Comparison of ENCODE assay signal across 8 mouse cellular contexts in genomic region chr9:39603999-39604453, GRCm38 (mm10). TPM values are rescaled to one million over a fixed set of nuclear protein-coding genes. Genes with fewer than 3 reads are reported as not detected.
DNase-seq lines count a peak whose midpoint lies in the region; ATAC-seq and TF ChIP-seq lines count a peak whose summit lies in the region.

Gene AW551984, minus strand, starts transcription at chr9:39604403.

- H3K9me3 ChIP-seq in forebrain, embryonic 15.5 days: no peaks in the 10 kb centered on the region
- H3K9me3 ChIP-seq in limb, embryonic 12.5 days: no peaks in the 10 kb centered on the region
- H3K9me3 ChIP-seq in neural tube, embryonic 15.5 days (replicated peaks): no peaks in the 10 kb centered on the region

- H3K27ac ChIP-seq in bone marrow macrophage, adult 2 months (ENCODE audit: insufficient read depth, low read depth, low read length): no peak within 1 kb of the TSS
- peak within 1 kb of the TSS; percentile 42 for H3K27ac ChIP-seq in forebrain, embryonic 15.5 days (replicated peaks)
- peak within 1 kb of the TSS; percentile 45; the same call in 1 of the 2 replicates for H3K27ac ChIP-seq in limb, embryonic 12.5 days
- peak within 1 kb of the TSS; percentile 83 for H3K27ac ChIP-seq in neural tube, embryonic 15.5 days (replicated peaks)

- WGBS in forebrain, embryonic 15.5 days: under 1% methylated on average over 8 of the region's 8 CpGs
- WGBS in limb, embryonic 12.5 days: 0% methylated on average over 8 of the region's 8 CpGs
- under 1% methylated on average over 8 of the region's 8 CpGs for WGBS in neural tube, embryonic 15.5 days

- TF ChIP-seq CTCF in bone marrow macrophage, adult 2 months (IDR thresholded peaks at IDR 0.05; ENCODE audit: low read depth, low read length): no peak

- H3K27me3 ChIP-seq in forebrain, embryonic 15.5 days: 0 out of 2 replicates have a peak, but pooled peaks cover 2% of the 10 kb centered on the region
- no peaks in the 10 kb centered on the region for H3K27me3 ChIP-seq in limb, embryonic 12.5 days
- no peaks in the 10 kb centered on the region for H3K27me3 ChIP-seq in neural tube, embryonic 15.5 days (replicated peaks)

- H3K36me3 ChIP-seq in forebrain, embryonic 15.5 days: no peaks in the 10 kb centered on the region
- H3K36me3 ChIP-seq in limb, embryonic 12.5 days: no peaks in the 10 kb centered on the region
- H3K36me3 ChIP-seq in neural tube, embryonic 15.5 days: peaks cover 6% of the 10 kb centered on the region

- TF ChIP-seq POLR2A in bone marrow macrophage, adult 2 months (IDR thresholded peaks at IDR 0.05; ENCODE audit: borderline replicate concordance, low read depth, low read length): no peak

- peak within 1 kb of the TSS; percentile 65 for H3K4me2 ChIP-seq in forebrain, embryonic 15.5 days (replicated peaks)
- H3K4me2 ChIP-seq in limb, embryonic 12.5 days: peak within 1 kb of the TSS; percentile 76
- H3K4me2 ChIP-seq in neural tube, embryonic 15.5 days: peak within 1 kb of the TSS; percentile 93

- peak within 1 kb of the TSS; percentile 36 for H3K9ac ChIP-seq in forebrain, embryonic 15.5 days (replicated peaks)
- H3K9ac ChIP-seq in limb, embryonic 12.5 days (replicated peaks): peak within 1 kb of the TSS; percentile 34; the same call in 1 of the 2 replicates
- H3K9ac ChIP-seq in neural tube, embryonic 15.5 days (replicated peaks): peak within 1 kb of the TSS; percentile 54

- H3K4me3 ChIP-seq in bone marrow macrophage, adult 2 months (ENCODE audit: insufficient read depth, low read length): peak within 1 kb of the TSS; percentile 46
- peak within 1 kb of the TSS; percentile 35 for H3K4me3 ChIP-seq in forebrain, embryonic 15.5 days
- H3K4me3 ChIP-seq in limb, embryonic 12.5 days (replicated peaks): peak within 1 kb of the TSS; percentile 42
- peak within 1 kb of the TSS; percentile 50 for H3K4me3 ChIP-seq in neural tube, embryonic 15.5 days (replicated peaks)

- peak; percentile 5 to 11 for DNase-seq in layer of hippocampus, adult 18-20 months (ENCODE audit: low spot score in 2 of 2)
- no peak for DNase-seq in layer of hippocampus, adult 9-11 months
- DNase-seq in thymus, postnatal 4 days: no peak
- DNase-seq in spleen, postnatal 4 days (ENCODE audit: low spot score in 2 of 2): no peak

- ATAC-seq in forebrain, embryonic 15.5 days (replicated peaks): peak; percentile 41; the same call in 1 of the 2 replicates
- ATAC-seq in limb, embryonic 12.5 days (ENCODE audit: insufficient number of reproducible peaks, insufficient read depth, low FRiP score, low TSS enrichment, low read depth): peak; percentile 89
- ATAC-seq in neural tube, embryonic 15.5 days (ENCODE audit: low FRiP score): peak; percentile 53

- peaks cover 8% of the 10 kb centered on the region for H3K4me1 ChIP-seq in bone marrow macrophage, adult 2 months (ENCODE audit: control insufficient read depth, insufficient read depth, low read length)
- H3K4me1 ChIP-seq in forebrain, embryonic 15.5 days: peaks cover 24% of the 10 kb centered on the region
- H3K4me1 ChIP-seq in limb, embryonic 12.5 days (replicated peaks): 0 out of 2 replicates have a peak, but pooled peaks cover 7% of the 10 kb centered on the region
- peaks cover 14% of the 10 kb centered on the region for H3K4me1 ChIP-seq in neural tube, embryonic 15.5 days

RNA-seq across cellular contexts. Expression of gene AW551984, which starts in this region (rescaled TPM):
- 1 to 10 TPM; 4.5 to 5.5 TPM for total RNA-seq in layer of hippocampus, adult 18-20 months (2021)
- not detected in 2 replicates for polyA plus RNA-seq in bone marrow macrophage, adult 2 months (2012; ENCODE audit: insufficient read depth, insufficient read length, missing spikeins)
- polyA plus RNA-seq in forebrain, embryonic 15.5 days (2015; fragmentation: Nextera tagmentation; extraction: Ambion mirVana): 38.8 and 53.5 TPM in 2 replicates
- 29.3 and 29.7 TPM in 2 replicates for polyA plus RNA-seq in limb, embryonic 12.5 days (2016; fragmentation: Nextera tagmentation; extraction: Ambion mirVana)
- 169 and 187 TPM in 2 replicates for polyA plus RNA-seq in neural tube, embryonic 15.5 days (2015; fragmentation: Nextera tagmentation; extraction: Ambion mirVana)

Comparison
In these comparisons a context has a peak if more than half of its experiments do, and no peak if none do; other contexts are left out.
1. RNA of gene AW551984 (polyA plus RNA-seq): 169 to 187 TPM in neural tube, embryonic 15.5 days, 38.8 to 53.5 TPM in forebrain, embryonic 15.5 days and 29.3 to 29.7 TPM in limb, embryonic 12.5 days; not detected in bone marrow macrophage, adult 2 months; every median in the first group is over 10 times any median in the second.
2. DNase-seq: peak in layer of hippocampus, adult 18-20 months (2 of 2); none in layer of hippocampus, adult 9-11 months (single experiment), thymus, postnatal 4 days (single experiment) and spleen, postnatal 4 days (0 of 2).
3. Peak in every context shown above with its lines, with median percentiles within 50 percentile points of each other: H3K4me3 ChIP-seq, ATAC-seq, H3K4me2 ChIP-seq and H3K9ac ChIP-seq.